Mouse (Mus musculus): Measurements from ENCODE around the gene Ugcg. TPM values are rescaled to one million over a fixed set of nuclear protein-coding genes. Genes with fewer than 3 reads are reported as not detected.
"Not testable (repeated sequence)": the region's sequence is repeated elsewhere in the genome, so short reads cannot be mapped to it uniquely, and the experiment has no call there.

Gene Ugcg
- polyA plus RNA-seq, 1 experiment = 9.8 TPM

DNA sequence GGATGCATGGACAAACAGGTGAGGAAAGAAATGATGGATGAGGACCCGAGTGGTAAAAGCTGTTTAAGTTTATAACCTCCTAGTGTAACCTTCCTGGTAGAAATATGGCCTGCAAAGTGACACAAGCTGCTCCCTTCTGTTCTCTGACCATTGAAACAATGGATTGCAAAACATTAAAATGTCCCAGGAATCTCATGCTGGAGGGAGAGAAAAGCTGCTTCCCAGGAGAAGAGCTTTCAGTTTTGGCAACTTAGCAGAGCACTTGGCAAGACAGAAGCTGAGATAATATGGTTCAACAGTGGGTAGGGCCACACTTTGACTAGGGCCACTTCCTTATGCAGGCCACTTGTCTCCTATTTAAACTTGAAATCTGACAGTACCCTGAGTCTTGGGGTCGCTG is 69.7 kb downstream of the Ugcg start:
- no peak for TF ChIP-seq POLR2A (IDR thresholded peaks at IDR 0.05; ENCODE audit: control insufficient read depth, low read depth, low read length)
- TF ChIP-seq CTCF (IDR thresholded peaks at IDR 0.05; ENCODE audit: control insufficient read depth, insufficient read depth, insufficient replicate concordance, low read depth, low read length) = no peak
- H3K27ac ChIP-seq (ENCODE audit: control insufficient read depth, insufficient read depth, low read depth, low read length) = no peak overlapping the region
- no peaks in the 10 kb centered on the region for H3K36me3 ChIP-seq (ENCODE audit: control insufficient read depth, insufficient read depth, low read length)
- no peak overlapping the region for H3K4me3 ChIP-seq (ENCODE audit: control insufficient read depth, low read depth, low read length)
- H3K4me1 ChIP-seq (ENCODE audit: control insufficient read depth, insufficient read depth, low read length) = peaks cover 3% of the 10 kb centered on the region
- no peaks in the 10 kb centered on the region for H3K27me3 ChIP-seq (ENCODE audit: control insufficient read depth, insufficient read depth, low read length)

DNA sequence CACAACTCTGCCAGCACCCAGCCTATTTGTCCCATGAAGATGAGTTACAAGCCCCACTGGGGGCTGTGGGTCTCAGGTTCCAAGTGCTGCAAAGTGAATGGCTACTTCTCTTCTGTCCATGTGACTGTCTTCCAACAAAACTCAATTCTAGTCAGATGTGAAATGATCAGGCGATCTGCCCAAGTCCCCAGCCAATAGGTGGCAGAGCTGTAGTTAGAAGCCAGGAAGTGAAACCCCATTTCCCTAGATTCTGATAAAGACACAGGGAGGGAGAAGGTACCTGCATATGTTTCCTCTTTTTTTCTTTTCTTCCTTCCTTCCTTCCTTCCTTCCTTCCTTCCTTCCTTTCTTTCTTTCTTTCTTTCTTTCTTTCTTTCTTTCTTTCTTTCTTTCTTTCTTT is 70.7 kb downstream of the Ugcg start:
- Histone ChIP-seq H3K36me3 (ENCODE audit: control insufficient read depth, insufficient read depth, low read length) (no peaks in the 10 kb centered on the region), H3K27me3 (ENCODE audit: control insufficient read depth, insufficient read depth, low read length) (no peaks in the 10 kb centered on the region), H3K4me1 (ENCODE audit: control insufficient read depth, insufficient read depth, low read length) (peaks cover 3% of the 10 kb centered on the region), H3K27ac (ENCODE audit: control insufficient read depth, insufficient read depth, low read depth, low read length) (no peak overlapping the region), H3K4me3 (ENCODE audit: control insufficient read depth, low read depth, low read length) (no peak overlapping the region)
- TF ChIP-seq CTCF (IDR thresholded peaks at IDR 0.05; ENCODE audit: control insufficient read depth, insufficient read depth, insufficient replicate concordance, low read depth, low read length) (no peak), POLR2A (IDR thresholded peaks at IDR 0.05; ENCODE audit: control insufficient read depth, low read depth, low read length) (no peak)

DNA sequence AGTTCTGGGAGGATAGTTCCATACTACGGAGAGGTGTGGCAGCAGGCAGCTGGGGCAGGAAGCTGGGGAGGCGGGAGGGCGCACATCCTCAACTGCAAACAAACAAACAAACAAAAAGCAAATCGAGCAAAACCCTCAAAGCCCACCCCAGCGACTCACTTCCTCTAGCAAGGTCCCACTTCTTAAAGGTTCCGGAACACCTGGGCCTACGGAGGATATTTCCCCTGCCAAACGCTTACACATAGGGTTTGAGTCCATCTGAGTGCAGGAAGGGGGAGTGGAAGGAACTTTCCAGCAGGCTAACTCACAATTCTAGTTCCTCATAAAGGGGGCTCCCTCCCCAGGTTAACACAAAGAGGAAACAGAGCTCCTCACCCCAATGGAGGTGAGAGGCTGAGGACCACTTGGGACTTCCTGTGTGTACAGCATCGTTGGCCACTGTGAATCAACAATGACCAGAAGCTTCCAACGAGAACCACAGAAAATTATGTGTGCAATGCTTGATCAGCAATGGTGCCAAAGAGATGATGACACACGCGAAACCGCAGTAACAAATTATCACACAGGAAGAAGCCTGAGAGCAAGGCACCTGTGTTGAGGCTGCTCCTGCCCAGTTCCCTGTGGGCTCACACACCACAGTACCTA is 71.9 kb downstream of the Ugcg start:
- Histone ChIP-seq H3K4me1 (ENCODE audit: control insufficient read depth, insufficient read depth, low read length) (peaks cover 3% of the 10 kb centered on the region), H3K4me3 (ENCODE audit: control insufficient read depth, low read depth, low read length) (no peak overlapping the region), H3K27ac (ENCODE audit: control insufficient read depth, insufficient read depth, low read depth, low read length) (no peak overlapping the region), H3K36me3 (ENCODE audit: control insufficient read depth, insufficient read depth, low read length) (no peaks in the 10 kb centered on the region), H3K27me3 (ENCODE audit: control insufficient read depth, insufficient read depth, low read length) (no peaks in the 10 kb centered on the region)
- TF ChIP-seq CTCF (IDR thresholded peaks at IDR 0.05; ENCODE audit: control insufficient read depth, insufficient read depth, insufficient replicate concordance, low read depth, low read length) (no peak), POLR2A (IDR thresholded peaks at IDR 0.05; ENCODE audit: control insufficient read depth, low read depth, low read length) (no peak)

DNA sequence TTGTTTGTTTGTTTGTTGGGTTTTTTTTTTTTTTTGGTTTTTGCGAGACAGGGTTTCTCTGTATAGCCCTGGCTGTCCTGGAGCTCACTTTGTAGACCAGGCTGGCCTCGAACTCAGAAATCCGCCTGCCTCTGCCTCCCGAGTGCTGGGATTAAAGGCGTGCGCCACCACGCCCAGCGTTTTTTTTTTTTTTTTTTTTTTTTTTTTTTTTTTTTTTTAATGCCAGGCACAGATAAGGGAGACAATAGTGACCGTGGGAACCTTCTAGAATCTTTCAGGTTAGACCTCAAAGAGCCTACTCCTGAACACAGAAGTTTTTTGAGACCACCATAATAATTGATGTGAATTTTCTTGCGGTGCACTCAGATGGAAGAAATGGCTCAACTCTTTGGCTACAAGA is 72.5 kb downstream of the Ugcg start:
- H3K27me3 ChIP-seq (ENCODE audit: control insufficient read depth, insufficient read depth, low read length); H3K4me3 ChIP-seq (ENCODE audit: control insufficient read depth, low read depth, low read length); H3K27ac ChIP-seq (ENCODE audit: control insufficient read depth, insufficient read depth, low read depth, low read length); H3K36me3 ChIP-seq (ENCODE audit: control insufficient read depth, insufficient read depth, low read length); H3K4me1 ChIP-seq (ENCODE audit: control insufficient read depth, insufficient read depth, low read length): not testable (repeated sequence)

DNA sequence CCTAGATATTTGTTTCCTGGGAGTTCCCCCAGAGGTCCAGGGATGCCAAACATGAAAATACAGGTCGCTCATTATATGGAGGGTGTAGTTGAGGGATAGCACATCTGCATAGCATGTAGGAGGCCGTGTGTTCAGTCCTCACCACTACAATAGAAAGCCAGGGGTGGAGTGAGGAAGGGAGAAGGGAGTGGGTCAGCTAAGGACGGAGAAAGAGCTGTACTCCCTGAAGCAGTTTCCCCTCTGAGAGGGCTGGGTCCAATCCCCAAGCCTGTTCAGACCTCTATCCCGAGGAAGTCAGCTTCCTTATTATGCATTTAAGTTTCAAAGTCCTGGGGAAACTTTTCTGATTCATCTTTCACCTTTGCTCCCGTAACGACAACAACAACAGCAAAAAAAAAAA is 73.1 kb downstream of the Ugcg start:
- no peak overlapping the region for H3K27ac ChIP-seq (ENCODE audit: control insufficient read depth, insufficient read depth, low read depth, low read length)
- no peaks in the 10 kb centered on the region for H3K27me3 ChIP-seq (ENCODE audit: control insufficient read depth, insufficient read depth, low read length)
- no peak overlapping the region for H3K4me3 ChIP-seq (ENCODE audit: control insufficient read depth, low read depth, low read length)
- no peaks in the 10 kb centered on the region for H3K36me3 ChIP-seq (ENCODE audit: control insufficient read depth, insufficient read depth, low read length)
- H3K4me1 ChIP-seq (ENCODE audit: control insufficient read depth, insufficient read depth, low read length) = peaks cover 3% of the 10 kb centered on the region
- no peak for TF ChIP-seq POLR2A (IDR thresholded peaks at IDR 0.05; ENCODE audit: control insufficient read depth, low read depth, low read length)
- TF ChIP-seq CTCF (IDR thresholded peaks at IDR 0.05; ENCODE audit: control insufficient read depth, insufficient read depth, insufficient replicate concordance, low read depth, low read length) = no peak

DNA sequence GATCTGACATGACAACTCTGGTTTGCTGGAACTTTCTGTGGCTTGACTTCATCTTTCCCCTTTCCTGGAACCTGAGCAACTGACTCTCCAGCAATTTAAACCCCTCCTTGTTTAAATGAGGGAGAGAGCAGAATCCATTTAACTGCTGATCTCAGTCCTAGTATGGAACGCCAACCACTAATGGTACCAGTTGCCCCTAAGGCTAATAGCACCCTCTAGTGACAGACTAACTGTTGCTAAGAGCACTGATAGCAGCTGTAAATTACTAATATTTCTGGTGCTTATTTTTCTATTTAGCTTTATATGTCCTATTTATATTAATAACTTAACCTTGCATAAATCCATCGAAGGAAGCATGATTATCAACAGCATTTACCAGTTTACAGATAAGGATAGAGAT is 74.4 kb downstream of the Ugcg start:
- no peaks in the 10 kb centered on the region for H3K36me3 ChIP-seq (ENCODE audit: control insufficient read depth, insufficient read depth, low read length)
- H3K4me3 ChIP-seq (ENCODE audit: control insufficient read depth, low read depth, low read length) = no peak overlapping the region
- no peak overlapping the region for H3K27ac ChIP-seq (ENCODE audit: control insufficient read depth, insufficient read depth, low read depth, low read length)
- H3K27me3 ChIP-seq (ENCODE audit: control insufficient read depth, insufficient read depth, low read length) = no peaks in the 10 kb centered on the region
- peaks cover 3% of the 10 kb centered on the region for H3K4me1 ChIP-seq (ENCODE audit: control insufficient read depth, insufficient read depth, low read length)
- TF ChIP-seq CTCF (IDR thresholded peaks at IDR 0.05; ENCODE audit: control insufficient read depth, insufficient read depth, insufficient replicate concordance, low read depth, low read length) = no peak
- no peak for TF ChIP-seq POLR2A (IDR thresholded peaks at IDR 0.05; ENCODE audit: control insufficient read depth, low read depth, low read length)

DNA sequence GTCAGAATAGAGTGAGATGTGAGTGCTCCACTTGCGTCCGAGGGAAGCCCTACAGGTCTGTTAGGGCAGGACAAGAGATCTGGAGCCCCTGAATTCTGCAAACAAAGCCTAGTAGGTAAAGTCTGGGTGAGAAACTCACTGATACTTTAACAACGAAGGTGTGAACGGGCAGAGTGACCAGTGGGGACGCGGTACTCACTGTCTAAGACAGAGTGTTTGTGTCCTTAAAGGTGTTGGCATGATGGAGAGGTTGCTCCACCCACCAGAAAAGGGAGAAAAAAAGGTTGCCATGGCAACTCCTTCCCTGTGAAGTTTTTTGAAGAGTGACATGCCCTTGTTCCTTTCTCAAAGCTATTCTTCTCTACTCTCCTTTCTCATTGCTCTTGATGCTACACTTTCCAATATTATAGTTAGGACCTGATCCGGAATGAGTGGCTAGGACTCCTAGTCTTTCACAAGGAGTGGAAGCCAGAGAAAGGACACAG is 75.6 kb downstream of the Ugcg start:
- Histone ChIP-seq H3K4me3 (ENCODE audit: control insufficient read depth, low read depth, low read length) (no peak overlapping the region), H3K27ac (ENCODE audit: control insufficient read depth, insufficient read depth, low read depth, low read length) (no peak overlapping the region), H3K36me3 (ENCODE audit: control insufficient read depth, insufficient read depth, low read length) (no peaks in the 10 kb centered on the region), H3K4me1 (ENCODE audit: control insufficient read depth, insufficient read depth, low read length) (peaks cover 3% of the 10 kb centered on the region), H3K27me3 (ENCODE audit: control insufficient read depth, insufficient read depth, low read length) (no peaks in the 10 kb centered on the region)
- TF ChIP-seq CTCF (IDR thresholded peaks at IDR 0.05; ENCODE audit: control insufficient read depth, insufficient read depth, insufficient replicate concordance, low read depth, low read length) (no peak), POLR2A (IDR thresholded peaks at IDR 0.05; ENCODE audit: control insufficient read depth, low read depth, low read length) (no peak)

DNA sequence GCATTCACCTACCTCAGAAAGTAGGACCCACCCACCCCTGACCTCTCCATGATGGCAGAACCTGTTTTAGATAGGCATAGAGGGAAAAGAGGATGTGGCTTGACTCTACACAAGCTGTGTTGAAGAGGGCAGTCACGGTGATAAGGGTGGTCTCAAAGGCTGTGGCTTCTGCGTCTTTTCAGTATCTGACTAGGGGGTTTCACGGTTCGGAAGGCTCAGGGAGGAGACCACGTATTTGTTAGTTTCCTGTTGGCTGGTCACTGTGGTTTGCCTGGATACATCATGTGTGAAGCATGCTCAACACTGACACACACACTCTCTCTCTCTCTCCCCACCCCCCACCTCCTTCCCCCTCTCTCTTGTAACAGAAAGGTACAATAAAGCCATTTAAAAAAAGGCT is 76.1 kb downstream of the Ugcg start:
- TF ChIP-seq CTCF (IDR thresholded peaks at IDR 0.05; ENCODE audit: control insufficient read depth, insufficient read depth, insufficient replicate concordance, low read depth, low read length) (no peak), POLR2A (IDR thresholded peaks at IDR 0.05; ENCODE audit: control insufficient read depth, low read depth, low read length) (no peak)
- H3K4me1 ChIP-seq (ENCODE audit: control insufficient read depth, insufficient read depth, low read length) = peaks cover 3% of the 10 kb centered on the region
- H3K4me3 ChIP-seq (ENCODE audit: control insufficient read depth, low read depth, low read length) = no peak overlapping the region
- no peaks in the 10 kb centered on the region for H3K27me3 ChIP-seq (ENCODE audit: control insufficient read depth, insufficient read depth, low read length)
- no peaks in the 10 kb centered on the region for H3K36me3 ChIP-seq (ENCODE audit: control insufficient read depth, insufficient read depth, low read length)
- H3K27ac ChIP-seq (ENCODE audit: control insufficient read depth, insufficient read depth, low read depth, low read length) = no peak overlapping the region
